Mouse (Mus musculus): Measurements from ENCODE around the gene Gm49387.

- TF ChIP-seq POLR2A (IDR thresholded peaks at IDR 0.05; ENCODE audit: insufficient read length, low read depth) (no peak), MAX (IDR thresholded peaks at IDR 0.05; ENCODE audit: low read depth) (no peak), POLR2AphosphoS2 (IDR thresholded peaks at IDR 0.05; ENCODE audit: insufficient read length, low read depth) (no peak), CEBPB (IDR thresholded peaks at IDR 0.05; ENCODE audit: insufficient read depth, poor library complexity, severe bottlenecking) (no peak)
These were observed 130.4 kb downstream of the Gm49387 start for GRCm38 (mm10) chr14:31510322-31510721.

Measured in myocyte (in vitro differentiated cells).